Mouse (Mus musculus): ENCODE data around the gene Zbtb49. TPM values are rescaled to one million over a fixed set of nuclear protein-coding genes. Genes with fewer than 3 reads are reported as not detected.

Zbtb49 gene
- polyA plus RNA-seq, 1 experiment from 2014 or later = 18.7 TPM

- no peak overlapping the region for H3K4me2 ChIP-seq (replicated peaks)
- peaks cover 5% of the 10 kb centered on the region; the same call in 1 of the 2 replicates for H3K9me3 ChIP-seq
- no peak overlapping the region for H3K9ac ChIP-seq
- ATAC-seq (ENCODE audit: insufficient number of reproducible peaks, insufficient read depth, low FRiP score, low TSS enrichment) = no peak
- H3K4me1 ChIP-seq = peaks cover 7% of the 10 kb centered on the region; the same call in 1 of the 2 replicates
- H3K36me3 ChIP-seq = peaks cover 96% of the 10 kb centered on the region
- no peaks in the 10 kb centered on the region for H3K27me3 ChIP-seq
- H3K27ac ChIP-seq = no peak overlapping the region
- 88% methylated on average over 10 of the region's 10 CpGs for WGBS
- H3K4me3 ChIP-seq = no peak overlapping the region
Observed at GRCm38 (mm10) chr5:38152201-38153108, 67.8 kb downstream of the Zbtb49 start.

- H3K9me3 ChIP-seq = peaks cover 5% of the 10 kb centered on the region; the same call in 1 of the 2 replicates
- no peak overlapping the region for H3K4me3 ChIP-seq
- 0 out of 2 replicates have a peak, but pooled peaks cover 3% of the 10 kb centered on the region for H3K4me1 ChIP-seq
- ATAC-seq (ENCODE audit: insufficient number of reproducible peaks, insufficient read depth, low FRiP score, low TSS enrichment) = no peak
- WGBS = 74% methylated on average over 3 of the region's 3 CpGs
- no peaks in the 10 kb centered on the region for H3K27me3 ChIP-seq
- no peak overlapping the region for H3K9ac ChIP-seq
- no peak overlapping the region for H3K27ac ChIP-seq
- peaks cover 97% of the 10 kb centered on the region for H3K36me3 ChIP-seq
- H3K4me2 ChIP-seq (replicated peaks) = no peak overlapping the region
Observed at GRCm38 (mm10) chr5:38151264-38151663, 69.0 kb downstream of the Zbtb49 start.

- Histone ChIP-seq H3K4me1 (no peaks in the 10 kb centered on the region), H3K4me2 (replicated peaks) (no peak overlapping the region), H3K27me3 (no peaks in the 10 kb centered on the region), H3K4me3 (no peak overlapping the region), H3K9me3 (peaks cover 5% of the 10 kb centered on the region; the same call in 1 of the 2 replicates), H3K27ac (no peak overlapping the region), H3K36me3 (peaks cover 91% of the 10 kb centered on the region), H3K9ac (no peak overlapping the region)
- ATAC-seq (ENCODE audit: insufficient number of reproducible peaks, insufficient read depth, low FRiP score, low TSS enrichment) = no peak
- WGBS = 90% methylated on average over 6 of the region's 6 CpGs
Observed at GRCm38 (mm10) chr5:38146524-38146923, 73.7 kb downstream of the Zbtb49 start.

- Histone ChIP-seq H3K27ac (no peak overlapping the region), H3K4me1 (no peaks in the 10 kb centered on the region), H3K9ac (no peak overlapping the region), H3K4me3 (no peak overlapping the region), H3K9me3 (no peaks in the 10 kb centered on the region), H3K36me3 (peaks cover 93% of the 10 kb centered on the region), H3K27me3 (no peaks in the 10 kb centered on the region), H3K4me2 (replicated peaks) (no peak overlapping the region)
- no peak for ATAC-seq (ENCODE audit: insufficient number of reproducible peaks, insufficient read depth, low FRiP score, low TSS enrichment)
- WGBS = 95% methylated on average over 6 of the region's 6 CpGs
Observed at GRCm38 (mm10) chr5:38140893-38141292, 79.4 kb downstream of the Zbtb49 start.

Other genes with a start within 250 kb of the Zbtb49 start
- gene Stx18, start 181.7 kb downstream of the Zbtb49 start, polyA plus RNA-seq (2016; fragmentation: Nextera tagmentation; extraction: Ambion mirVana) = 53.0 and 54.6 TPM in 2 replicates
- 177 and 200 TPM in 2 replicates for gene Nsg1, start 60.5 kb downstream of the Zbtb49 start, polyA plus RNA-seq (2016; fragmentation: Nextera tagmentation; extraction: Ambion mirVana)
- 118 and 122 TPM in 2 replicates for gene Lyar, start within 50 bp of the Zbtb49 start, polyA plus RNA-seq (2016; fragmentation: Nextera tagmentation; extraction: Ambion mirVana)
- gene Tmem128, start 39.7 kb upstream of the Zbtb49 start, polyA plus RNA-seq (2016; fragmentation: Nextera tagmentation; extraction: Ambion mirVana) = 66.1 and 71.3 TPM in 2 replicates
- 0.06 and 0.13 TPM in 2 replicates for gene Otop1, start 55.5 kb upstream of the Zbtb49 start, polyA plus RNA-seq (2016; fragmentation: Nextera tagmentation; extraction: Ambion mirVana)
- gene Drd5, start 98.9 kb upstream of the Zbtb49 start, polyA plus RNA-seq (2016; fragmentation: Nextera tagmentation; extraction: Ambion mirVana) = 0.41 and 0.43 TPM in 2 replicates